Mouse (Mus musculus) forebrain, embryonic 13.5 days (tissue): ENCODE results near the gene Hpse2. TPM values are rescaled to one million over a fixed set of nuclear protein-coding genes. Genes with fewer than 3 reads are reported as not detected.
"Not testable (repeated sequence)": the region's sequence is repeated elsewhere in the genome, so short reads cannot be mapped to it uniquely, and the experiment has no call there.

Experiments used
- ATAC-seq: fragments of 200-750 bp; cut with Nextera tagmentation; 2 replicates; pipeline ENCODE4 v1.8.0; 2017
- H3K27ac ChIP-seq: fragments of 300-500 bp; sonication (generic); 2 replicates; pipeline ENCODE4 v1.5.1; 2015; ENCODE audit warnings: inconsistent platforms, mild to moderate bottlenecking, moderate library complexity
- H3K27me3 ChIP-seq: fragments of 300-500 bp; sonication (generic); 2 replicates; pipeline ENCODE4 v1.6.1; 2015; ENCODE audit warnings: mild to moderate bottlenecking, inconsistent platforms
- H3K36me3 ChIP-seq: fragments of 300-500 bp; sonication (generic); 2 replicates; pipeline ENCODE4 v1.6.1; 2015; ENCODE audit warnings: mild to moderate bottlenecking, inconsistent platforms; ENCODE audit not compliant: poor library complexity, severe bottlenecking
- H3K4me1 ChIP-seq: fragments of 300-500 bp; sonication (generic); 2 replicates; pipeline ENCODE4 v1.6.1; 2015; ENCODE audit warnings: inconsistent platforms
- H3K4me2 ChIP-seq: fragments of 300-500 bp; sonication (generic); 2 replicates; pipeline ENCODE4 v1.6.1; 2015; ENCODE audit warnings: inconsistent platforms, mild to moderate bottlenecking, moderate library complexity
- H3K4me3 ChIP-seq: fragments of 300-500 bp; sonication (generic); 2 replicates; pipeline ENCODE4 v1.5.1; 2015; ENCODE audit warnings: mild to moderate bottlenecking, inconsistent platforms
- H3K9ac ChIP-seq: fragments of 300-500 bp; sonication (generic); 2 replicates; pipeline ENCODE4 v1.6.1; 2015; ENCODE audit warnings: mild to moderate bottlenecking, inconsistent platforms
- H3K9me3 ChIP-seq: fragments of 300-500 bp; sonication (generic); replicated peaks from 2 replicates; pipeline ENCODE4 v1.6.1; 2016; ENCODE audit warnings: inconsistent platforms
- WGBS: fragments of 180-500 bp; shearing (Covaris S2); methylation state at CpG from one replicate; pipeline ENCODE4 v1.1.7; 2015; 5-methylcytosine and 5-hydroxymethylcytosine counted together
- polyA plus RNA-seq: library from polyadenylated mRNA; unstranded; fragments of >200 nt; fragmentation: Nextera tagmentation; extraction: Ambion mirVana; gene quantifications from 2 replicates; pipeline ENCODE4 v1.2.1, GENCODE M21; 2015

Hpse2 gene
- polyA plus RNA-seq, 1 experiment from 2014 or later = not detected

- H3K9ac ChIP-seq = no peak overlapping the region
- no peaks in the 10 kb centered on the region for H3K36me3 ChIP-seq
- H3K27me3 ChIP-seq = peaks cover 71% of the 10 kb centered on the region
- 1% methylated on average over 19 of the region's 19 CpGs for WGBS
- H3K27ac ChIP-seq = no peak overlapping the region
- no peaks in the 10 kb centered on the region for H3K9me3 ChIP-seq
- ATAC-seq = no peak
- H3K4me2 ChIP-seq = peak overlapping the region; percentile 51
- peak overlapping the region; percentile 27 for H3K4me3 ChIP-seq
- peaks cover 37% of the 10 kb centered on the region for H3K4me1 ChIP-seq
Observed at GRCm38 (mm10) chr19:43384346-43384977, 3.7 kb downstream of the Hpse2 start.

DNA sequence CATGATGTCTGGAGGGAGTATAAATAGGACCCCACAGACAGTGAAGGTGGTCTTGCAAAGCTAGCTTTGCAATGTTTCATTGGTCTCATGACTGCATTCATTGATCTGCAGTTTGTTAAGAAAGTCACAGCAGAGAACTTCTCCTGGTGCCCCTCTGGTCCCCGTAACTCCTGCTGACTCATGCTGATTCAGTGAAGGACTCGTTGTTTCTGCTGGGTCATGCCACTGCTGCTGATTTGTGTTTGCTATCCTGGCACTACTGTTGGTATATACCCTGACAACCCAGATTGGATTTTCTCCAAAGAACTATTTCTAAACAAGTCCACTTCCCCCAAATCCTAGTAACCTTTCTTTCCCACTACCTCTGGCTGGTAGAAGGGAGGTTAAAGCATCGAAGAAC lies 29.3 kb downstream of the Hpse2 start:
- no peak for ATAC-seq
- Histone ChIP-seq H3K4me2 (no peak overlapping the region), H3K36me3 (no peaks in the 10 kb centered on the region), H3K9me3 (no peaks in the 10 kb centered on the region), H3K4me3 (no peak overlapping the region), H3K27ac (no peak overlapping the region), H3K4me1 (no peaks in the 10 kb centered on the region), H3K27me3 (no peaks in the 10 kb centered on the region), H3K9ac (no peak overlapping the region)
- 91% methylated on average over 3 of the region's 3 CpGs for WGBS

DNA sequence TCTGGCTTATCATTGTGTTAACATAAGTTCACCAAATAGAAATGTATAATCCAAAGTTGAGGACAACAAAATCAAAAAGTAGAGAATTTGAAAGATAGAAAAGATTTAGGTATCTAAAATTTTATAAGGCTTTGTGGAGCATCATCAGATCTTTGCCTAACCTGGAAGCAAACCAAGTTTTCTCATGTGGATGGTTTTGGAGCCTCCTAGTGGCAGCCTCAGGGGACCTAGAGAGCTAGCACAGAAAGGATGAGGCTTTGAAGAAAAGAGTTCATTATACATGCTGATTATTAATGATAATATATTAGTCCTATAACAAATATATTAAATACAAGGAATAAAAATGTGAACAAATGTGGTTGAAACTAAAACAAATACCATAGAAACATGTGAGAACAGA lies 77.0 kb downstream of the Hpse2 start:
- Histone ChIP-seq H3K4me1 (no peaks in the 10 kb centered on the region), H3K4me2 (no peak overlapping the region), H3K27ac (no peak overlapping the region), H3K9ac (no peak overlapping the region), H3K9me3 (no peaks in the 10 kb centered on the region), H3K4me3 (no peak overlapping the region), H3K27me3 (no peaks in the 10 kb centered on the region), H3K36me3 (no peaks in the 10 kb centered on the region)
- no peak for ATAC-seq

DNA sequence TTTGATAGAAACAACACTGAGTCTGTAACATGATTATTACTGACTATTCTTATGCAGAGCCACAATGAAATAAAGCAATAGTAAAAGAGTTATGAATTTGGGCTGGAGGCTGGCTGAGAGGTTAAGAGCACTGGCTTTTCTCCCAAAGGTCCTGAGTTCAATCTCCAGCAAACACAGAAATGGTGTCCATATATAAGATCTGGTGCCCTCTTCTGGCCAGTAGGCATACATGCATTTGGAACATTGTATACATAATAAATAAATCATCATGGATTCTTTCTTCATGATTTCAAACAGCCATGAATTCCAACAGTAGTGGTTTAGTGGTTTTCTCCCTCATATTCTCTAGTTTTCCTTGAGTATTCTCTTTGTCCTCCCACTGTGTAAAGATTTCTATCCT lies 81.4 kb downstream of the Hpse2 start:
- Histone ChIP-seq H3K4me1 (no peaks in the 10 kb centered on the region), H3K27me3 (no peaks in the 10 kb centered on the region)

GRCm38 (mm10) chr19:43281336-43281735 lies 106.8 kb downstream of the Hpse2 start:
- not testable (repeated sequence) for H3K36me3 ChIP-seq, H3K4me1 ChIP-seq, H3K9ac ChIP-seq, H3K27me3 ChIP-seq, H3K27ac ChIP-seq, H3K9me3 ChIP-seq, ATAC-seq, H3K4me2 ChIP-seq, H3K4me3 ChIP-seq
- 97% methylated on average over 1 of the region's 1 CpGs for WGBS

More for the DNA sequence above, 81.4 kb downstream of the Hpse2 start:
- no peak for ATAC-seq
- H3K4me2 ChIP-seq = no peak overlapping the region
- H3K9me3 ChIP-seq = no peaks in the 10 kb centered on the region; the same call in 1 of the 2 replicates
- no peak overlapping the region for H3K27ac ChIP-seq
- no peak overlapping the region for H3K4me3 ChIP-seq
- no peak overlapping the region for H3K9ac ChIP-seq
- H3K36me3 ChIP-seq = no peaks in the 10 kb centered on the region

- Histone ChIP-seq H3K4me3 (no peak overlapping the region), H3K4me1 (no peaks in the 10 kb centered on the region), H3K9me3 (no peaks in the 10 kb centered on the region), H3K9ac (no peak overlapping the region), H3K36me3 (no peaks in the 10 kb centered on the region), H3K4me2 (no peak overlapping the region), H3K27me3 (no peaks in the 10 kb centered on the region), H3K27ac (no peak overlapping the region)
- ATAC-seq = no peak
- WGBS = 91% methylated on average over 4 of the region's 4 CpGs
Observed at GRCm38 (mm10) chr19:43243993-43244392, 144.2 kb downstream of the Hpse2 start.

GRCm38 (mm10) chr19:43231711-43232110 lies 156.4 kb downstream of the Hpse2 start:
- 84% methylated on average over 3 of the region's 3 CpGs for WGBS
- Histone ChIP-seq H3K9ac (no peak overlapping the region), H3K27me3 (no peaks in the 10 kb centered on the region), H3K4me3 (no peak overlapping the region), H3K9me3 (no peaks in the 10 kb centered on the region), H3K27ac (no peak overlapping the region), H3K4me2 (no peak overlapping the region), H3K36me3 (no peaks in the 10 kb centered on the region), H3K4me1 (no peaks in the 10 kb centered on the region)
- ATAC-seq = no peak

DNA sequence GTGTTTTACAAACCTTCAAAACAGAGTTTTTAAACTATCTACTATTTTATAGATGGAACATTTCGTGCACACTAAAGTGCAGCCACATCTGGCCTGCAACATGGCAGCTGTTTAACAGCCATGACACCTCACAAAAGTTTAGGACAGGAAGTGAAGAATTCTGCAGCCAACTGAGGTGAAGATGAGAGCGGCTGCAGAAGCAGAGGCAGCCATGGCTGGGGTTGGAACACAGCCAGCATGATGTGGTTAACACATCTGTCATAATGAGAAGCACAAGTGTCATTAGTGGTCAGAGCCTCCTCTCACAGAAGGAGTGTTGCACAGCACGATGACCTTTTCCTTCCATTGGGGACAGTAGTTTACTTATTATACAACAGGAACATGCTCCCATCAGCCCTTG lies 194.6 kb downstream of the Hpse2 start:
- Histone ChIP-seq H3K4me1 (no peaks in the 10 kb centered on the region), H3K27ac (no peak overlapping the region), H3K9ac (no peak overlapping the region), H3K27me3 (no peaks in the 10 kb centered on the region), H3K4me2 (no peak overlapping the region), H3K9me3 (no peaks in the 10 kb centered on the region), H3K36me3 (no peaks in the 10 kb centered on the region), H3K4me3 (no peak overlapping the region)
- WGBS = 85% methylated on average over 3 of the region's 3 CpGs
- ATAC-seq = no peak

DNA sequence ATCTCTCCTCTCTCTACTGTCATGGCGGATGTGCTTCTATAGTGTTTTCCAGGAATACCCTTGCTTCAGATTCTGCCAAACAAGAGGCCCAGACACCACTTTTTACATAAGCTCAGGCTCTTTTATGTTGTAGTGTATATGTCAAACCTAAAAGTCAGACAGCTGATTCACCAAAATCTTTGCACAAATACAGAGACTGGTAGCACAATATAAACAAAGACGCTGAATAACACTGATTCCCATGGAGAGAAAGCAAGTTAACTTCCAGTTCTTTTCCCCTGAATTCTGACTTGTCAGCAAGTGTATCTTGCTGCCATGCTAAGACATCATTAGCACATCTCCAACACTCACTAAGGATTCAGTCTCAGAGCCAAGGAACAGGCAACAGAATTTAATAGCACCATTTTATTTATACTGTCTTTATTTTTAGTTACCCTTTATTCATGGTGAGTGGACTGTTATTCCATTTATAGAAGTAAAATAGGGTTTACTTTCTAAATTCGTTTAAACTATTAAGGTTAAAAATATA lies 212.7 kb downstream of the Hpse2 start:
- no peak overlapping the region for H3K27ac ChIP-seq
- no peaks in the 10 kb centered on the region for H3K36me3 ChIP-seq
- WGBS = 87% methylated on average over 3 of the region's 3 CpGs
- H3K4me3 ChIP-seq = no peak overlapping the region
- no peak overlapping the region for H3K9ac ChIP-seq
- no peak overlapping the region for H3K4me2 ChIP-seq
- ATAC-seq = no peak
- no peaks in the 10 kb centered on the region for H3K9me3 ChIP-seq
- no peaks in the 10 kb centered on the region for H3K4me1 ChIP-seq
- H3K27me3 ChIP-seq = no peaks in the 10 kb centered on the region

GRCm38 (mm10) chr19:43174812-43175211 lies 213.3 kb downstream of the Hpse2 start:
- no peak overlapping the region for H3K4me2 ChIP-seq
- 83% methylated on average over 2 of the region's 2 CpGs for WGBS
- H3K4me1 ChIP-seq = no peaks in the 10 kb centered on the region
- H3K4me3 ChIP-seq = no peak overlapping the region
- H3K27me3 ChIP-seq = no peaks in the 10 kb centered on the region
- ATAC-seq = no peak
- no peak overlapping the region for H3K27ac ChIP-seq
- H3K9ac ChIP-seq = no peak overlapping the region
- no peaks in the 10 kb centered on the region for H3K36me3 ChIP-seq
- H3K9me3 ChIP-seq = no peaks in the 10 kb centered on the region

DNA sequence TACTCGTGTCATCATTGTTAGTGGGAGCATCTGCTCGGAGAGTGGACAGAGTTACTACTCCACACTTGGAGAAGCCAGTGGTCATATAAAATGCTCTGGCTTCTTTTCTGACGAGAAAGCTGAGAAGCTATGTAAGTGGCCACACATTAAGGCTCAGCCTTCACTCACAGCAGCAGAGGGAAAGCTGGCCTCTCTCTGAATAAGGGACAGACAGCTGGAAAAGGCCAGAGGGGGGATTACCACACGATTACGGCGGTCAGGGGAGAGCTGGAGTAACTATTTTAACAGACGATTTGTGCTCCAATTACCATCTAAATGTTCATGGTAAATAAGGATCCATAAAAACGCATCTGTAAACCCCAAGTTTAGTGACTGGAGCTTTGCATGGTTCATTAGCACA lies 232.1 kb downstream of the Hpse2 start:
- Histone ChIP-seq H3K9me3 (no peaks in the 10 kb centered on the region), H3K27ac (no peak overlapping the region), H3K4me2 (no peak overlapping the region), H3K27me3 (no peaks in the 10 kb centered on the region), H3K4me3 (no peak overlapping the region), H3K36me3 (no peaks in the 10 kb centered on the region), H3K4me1 (no peaks in the 10 kb centered on the region), H3K9ac (no peak overlapping the region)
- no peak for ATAC-seq
- 45% methylated on average over 8 of the region's 8 CpGs for WGBS

- H3K9ac ChIP-seq = no peak overlapping the region
Observed at GRCm38 (mm10) chr19:43155582-43155981, 232.6 kb downstream of the Hpse2 start.

DNA sequence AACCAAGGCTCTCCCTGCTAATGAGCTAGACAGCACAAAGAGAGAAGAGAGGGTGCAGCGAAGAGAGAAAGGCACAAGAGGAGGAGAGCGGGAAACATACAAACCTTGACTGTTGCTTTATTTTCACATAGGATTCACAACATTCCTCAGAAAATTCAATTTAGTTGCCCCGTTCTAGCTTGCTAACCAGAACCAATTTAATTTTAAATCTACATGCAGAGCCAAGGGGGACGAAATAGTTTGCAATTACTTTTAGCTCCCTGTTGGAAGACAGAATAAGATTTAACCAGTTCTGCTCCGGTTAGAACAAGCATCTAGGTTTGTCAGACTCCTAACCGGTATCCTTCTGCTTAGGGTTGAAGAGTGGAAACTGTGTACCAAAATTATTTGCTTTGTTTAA lies 240.3 kb downstream of the Hpse2 start:
- Histone ChIP-seq H3K27me3 (no peaks in the 10 kb centered on the region), H3K9ac (no peak overlapping the region), H3K9me3 (no peaks in the 10 kb centered on the region), H3K4me3 (no peak overlapping the region), H3K27ac (no peak overlapping the region), H3K4me1 (no peaks in the 10 kb centered on the region), H3K4me2 (no peak overlapping the region), H3K36me3 (no peaks in the 10 kb centered on the region)
- ATAC-seq = no peak
- WGBS = 71% methylated on average over 6 of the region's 6 CpGs

More at GRCm38 (mm10) chr19:43155582-43155981, 232.6 kb downstream of the Hpse2 start:
- H3K4me3 ChIP-seq = no peak overlapping the region
- H3K36me3 ChIP-seq = no peaks in the 10 kb centered on the region
- no peaks in the 10 kb centered on the region for H3K27me3 ChIP-seq
- no peaks in the 10 kb centered on the region for H3K9me3 ChIP-seq
- WGBS = 87% methylated on average over 5 of the region's 5 CpGs
- ATAC-seq = no peak
- no peak overlapping the region for H3K27ac ChIP-seq
- no peaks in the 10 kb centered on the region for H3K4me1 ChIP-seq
- H3K4me2 ChIP-seq = no peak overlapping the region
